Mouse (Mus musculus): ENCODE measurements at regions not wholly inside any gene's neighbourhood (a gene's known extent, or its start where the extent isn't known, plus 50 kb on each side); places are given as distances from the start of the nearest gene placed in this dataset.

DNA sequence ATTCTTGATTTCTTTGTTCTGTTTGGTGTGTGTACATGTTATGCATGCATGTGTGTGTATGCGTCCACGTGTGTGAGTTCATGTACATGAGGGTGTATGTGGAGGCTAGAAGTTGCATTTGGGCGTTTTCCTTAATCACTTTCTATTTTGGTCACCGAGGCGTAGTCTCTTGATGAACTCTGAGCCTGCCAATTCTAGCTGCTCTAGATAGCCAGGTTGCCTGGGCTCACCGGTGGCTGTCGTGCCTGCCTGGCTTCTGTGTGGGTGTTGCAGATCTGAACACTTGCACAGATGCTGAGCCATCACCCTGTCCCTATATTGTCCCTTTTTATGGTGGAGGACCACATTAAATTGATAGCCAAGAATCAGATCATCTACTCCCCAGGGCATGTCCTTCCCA lies 62.7 kb upstream of the Laptm4a start:
- TF ChIP-seq CTCF (IDR thresholded peaks at IDR 0.05; ENCODE audit: borderline replicate concordance, control insufficient read depth, extremely low read depth, insufficient read depth, low read length, poor library complexity) (no peak), POLR2A (IDR thresholded peaks at IDR 0.05; ENCODE audit: control insufficient read depth, extremely low read depth, insufficient read depth, low read length, poor library complexity) (no peak)
